In genomic region chr11:57038807-57039206, GRCm38 (mm10) we compare ENCODE assay signal across 13 mouse cellular contexts. TPM values are rescaled to one million over a fixed set of nuclear protein-coding genes. Genes with fewer than 3 reads are reported as not detected.
DNase-seq lines count a peak whose midpoint lies in the region; TF ChIP-seq lines count a peak whose summit lies in the region.
"Had no signal": no experiment of that assay in that cellular context is flagged by ENCODE, and none has a peak within 500 bp of the region (broad histone marks: within the 10 kb centered on the region; RNA-seq: fewer than 3 reads in every experiment).

No protein-coding gene starts in this region.

- H3K27ac ChIP-seq in embryonic fibroblast, embryonic 13.5 days (ENCODE audit: insufficient read depth, low read length), result peak overlapping the region; percentile 82
- H3K27ac ChIP-seq: forebrain, embryonic 15.5 days; kidney, postnatal 0 days; neural tube, embryonic 13.5 days had no signal

- no peaks in the 10 kb centered on the region for H3K36me3 ChIP-seq in myocyte (ENCODE audit: control insufficient read depth, insufficient read depth)
- H3K36me3 ChIP-seq: forebrain, embryonic 15.5 days; neural tube, embryonic 13.5 days had no signal

- no peaks in the 10 kb centered on the region for H3K4me1 ChIP-seq in embryonic fibroblast, embryonic 13.5 days (ENCODE audit: control insufficient read depth, insufficient read depth, low read length)
- H3K4me1 ChIP-seq: neural tube, embryonic 13.5 days had no signal

- no peak for TF ChIP-seq CTCF in embryonic fibroblast, embryonic 13.5 days (IDR thresholded peaks at IDR 0.05; ENCODE audit: borderline replicate concordance, insufficient read depth, low read length)

- H3K79me2 ChIP-seq in myocyte (ENCODE audit: control insufficient read depth, insufficient read depth), result no peaks in the 10 kb centered on the region

- H3ac ChIP-seq in myocyte (ENCODE audit: control insufficient read depth, insufficient read length), result no peak overlapping the region

- DNase-seq in kidney, postnatal 10 days, result peak; percentile 41
- no peak for DNase-seq in kidney, adult 9 months
- DNase-seq in layer of hippocampus, adult 8-10 months (ENCODE audit: low spot score in 2 of 2), result peak; percentile 78 to 82
- no peak for DNase-seq in retina, embryonic 14.5 days (ENCODE audit: low spot score)
- no peak for DNase-seq in cerebellum, adult 18-20 months
- DNase-seq in embryo, embryonic 10 days (ENCODE audit: low spot score), result no peak
- DNase-seq: cerebellum, postnatal 36 days had no signal

- H3K4me3 ChIP-seq in embryonic fibroblast, embryonic 13.5 days (ENCODE audit: insufficient read depth, low read length), result no peak overlapping the region
- no peak overlapping the region for H3K4me3 ChIP-seq in myocyte
- H3K4me3 ChIP-seq: forebrain, embryonic 15.5 days; neural tube, embryonic 13.5 days had no signal

- peak overlapping the region; percentile 51 for H3K4me2 ChIP-seq in myocyte (ENCODE audit: low read depth)
- H3K4me2 ChIP-seq: forebrain, embryonic 15.5 days; neural tube, embryonic 13.5 days had no signal

- no peaks in the 10 kb centered on the region for H3K27me3 ChIP-seq in myocyte (ENCODE audit: control insufficient read depth, insufficient read depth, insufficient read length)
- H3K27me3 ChIP-seq: forebrain, embryonic 15.5 days; neural tube, embryonic 13.5 days had no signal

- no peak for TF ChIP-seq POLR2A in embryonic fibroblast, embryonic 13.5 days (IDR thresholded peaks at IDR 0.05; ENCODE audit: low read depth, low read length)
- TF ChIP-seq POLR2A in myocyte (IDR thresholded peaks at IDR 0.05; ENCODE audit: insufficient read length, low read depth), result no peak

TF ChIP-seq in myocyte, 11 proteins besides CTCF, POLR2A, EP300 and RAD21:
- TF ChIP-seq MYOG (IDR thresholded peaks at IDR 0.05; ENCODE audit: control insufficient read depth in 1 of 3, insufficient read depth in 1 of 3, insufficient read length in 2 of 3, low read depth in 2 of 3) (no peak), TCF3 (IDR thresholded peaks at IDR 0.05; ENCODE audit: insufficient read length, low read depth) (no peak), POLR2AphosphoS2 (IDR thresholded peaks at IDR 0.05; ENCODE audit: insufficient read length, low read depth) (no peak), MYOD1 (IDR thresholded peaks at IDR 0.05; ENCODE audit: control insufficient read depth in 1 of 3, insufficient read length in 2 of 3, low read depth in 2 of 3) (peak in 1 of 3 experiments; percentile 23)

RNA-seq across cellular contexts. Expression of gene Gria1, which starts 27.6 kb away (rescaled TPM):
- polyA plus RNA-seq in embryonic fibroblast, embryonic 13.5 days (2011; ENCODE audit: insufficient read length, low read depth, missing spikeins), result 2.7 and 6.1 TPM in 2 replicates
- 100 to 1,000 TPM; 597 to 781 (median 683) TPM for total RNA-seq in layer of hippocampus, adult 8-10 months (2022)
- polyA plus RNA-seq in myocyte (2012; fragmentation: generic; extraction: Trizol), result 0.04 TPM
- total RNA-seq: hematopoietic stem cell, adult 5-6 weeks had no signal

Comparison
In these comparisons a context has a peak if more than half of its experiments do, and no peak if none do; other contexts are left out.
1. DNase-seq: peak in kidney, postnatal 10 days (single experiment) and layer of hippocampus, adult 8-10 months (2 of 2); none in kidney, adult 9 months (single experiment), retina, embryonic 14.5 days (single experiment), cerebellum, adult 18-20 months (0 of 2) and embryo, embryonic 10 days (single experiment).